Mouse (Mus musculus): ENCODE data around the gene Prlh.

The Prlh gene

GRCm38 (mm10) chr1:90956245-90957096 lies 3.6 kb downstream of the Prlh start:
- peak; percentile 47 to 64 for DNase-seq

DNA sequence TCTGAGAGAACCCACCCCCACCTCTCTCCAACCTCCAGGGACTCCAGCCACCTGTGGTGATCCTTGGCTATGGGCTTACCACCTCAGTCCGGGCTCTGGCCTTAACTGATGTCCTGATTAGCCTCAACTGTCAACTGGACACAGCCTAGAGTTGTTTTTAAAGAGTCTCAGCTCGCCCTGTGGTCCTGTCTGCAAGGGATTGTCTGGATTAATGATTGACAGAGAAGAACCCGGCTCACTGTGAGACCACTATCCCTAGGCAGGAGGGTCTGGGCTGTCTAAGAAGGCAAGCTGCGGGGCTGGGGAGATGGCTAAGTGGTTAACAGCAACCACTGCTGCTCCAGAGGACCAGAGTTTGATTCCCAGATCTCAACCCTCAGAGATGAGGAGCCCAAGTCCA lies 9.6 kb downstream of the Prlh start:
- DNase-seq = no peak

- DNase-seq = no peak
Observed at GRCm38 (mm10) chr1:90962994-90963393, 10.1 kb downstream of the Prlh start.

- DNase-seq = no peak
Observed at GRCm38 (mm10) chr1:90967583-90967982, 14.7 kb downstream of the Prlh start.

- DNase-seq = no peak
Observed at GRCm38 (mm10) chr1:90968649-90969048, 15.7 kb downstream of the Prlh start.

- DNase-seq = no peak
Observed at GRCm38 (mm10) chr1:90969347-90969784, 16.5 kb downstream of the Prlh start, which contains the start of gene Rab17. Rab17 (minus strand) TSS chr1:90969661.

GRCm38 (mm10) chr1:90969881-90970390 lies 17.0 kb downstream of the Prlh start:
- DNase-seq = no peak

GRCm38 (mm10) chr1:90972911-90973573 lies 20.1 kb downstream of the Prlh start:
- DNase-seq = peak; percentile 93 to 94

GRCm38 (mm10) chr1:90973574-90973911 lies 20.6 kb downstream of the Prlh start:
- DNase-seq = no peak

- no peak for DNase-seq
Observed at GRCm38 (mm10) chr1:90974906-90975649, 22.2 kb downstream of the Prlh start.

DNA sequence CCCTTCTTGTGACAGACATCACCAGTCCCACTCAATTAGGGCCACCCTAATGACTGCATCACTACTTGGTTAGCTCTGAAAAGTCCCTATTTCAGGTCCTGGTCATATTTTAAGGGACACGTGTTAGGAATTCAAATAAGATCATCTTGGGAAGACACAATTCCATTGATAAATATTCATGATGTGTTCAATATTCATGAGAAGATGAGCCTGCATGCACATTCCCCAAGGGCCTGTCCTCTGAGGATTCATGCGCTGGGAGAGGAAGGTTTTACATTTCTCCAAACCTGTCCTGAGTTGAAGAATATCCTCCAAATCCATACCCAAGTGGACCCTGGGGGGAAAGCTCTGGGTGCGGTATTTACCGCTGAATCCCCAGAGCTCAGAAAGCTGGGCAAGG lies 23.1 kb downstream of the Prlh start:
- DNase-seq = no peak

DNA sequence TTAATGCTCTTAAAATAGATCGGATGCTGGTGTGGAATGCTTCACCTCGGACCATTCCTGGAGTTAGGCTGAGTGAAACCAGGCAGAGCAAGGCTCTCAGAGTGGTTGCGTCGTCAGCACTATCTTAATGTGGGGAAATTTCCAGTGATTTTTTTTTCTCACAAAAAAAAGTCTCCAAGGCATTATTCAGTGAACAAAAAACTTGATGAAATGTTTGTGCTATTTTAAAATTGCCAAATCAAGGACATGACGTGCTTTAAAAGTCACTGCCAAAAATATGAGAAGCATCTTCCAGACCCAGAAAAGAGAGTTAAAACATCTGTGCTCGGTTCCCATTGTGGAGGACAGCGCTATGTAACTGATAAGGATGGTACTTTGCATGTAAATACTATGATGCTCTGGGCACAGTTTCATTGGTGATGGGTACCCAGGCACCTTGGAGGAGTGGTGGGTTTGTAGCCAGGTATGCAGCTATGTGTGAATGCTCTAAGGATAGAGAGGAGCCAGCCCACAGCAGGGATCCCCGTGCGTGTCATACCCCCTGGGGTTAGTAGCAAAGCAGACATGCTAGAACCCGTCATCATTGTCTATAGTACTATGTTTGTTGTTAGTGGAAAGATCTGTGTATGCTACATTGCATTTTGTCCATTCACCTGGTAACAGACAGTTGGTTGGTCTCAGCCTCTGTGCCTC lies 27.9 kb downstream of the Prlh start:
- no peak for DNase-seq

GRCm38 (mm10) chr1:90981346-90981745 lies 28.4 kb downstream of the Prlh start:
- no peak for DNase-seq

DNA sequence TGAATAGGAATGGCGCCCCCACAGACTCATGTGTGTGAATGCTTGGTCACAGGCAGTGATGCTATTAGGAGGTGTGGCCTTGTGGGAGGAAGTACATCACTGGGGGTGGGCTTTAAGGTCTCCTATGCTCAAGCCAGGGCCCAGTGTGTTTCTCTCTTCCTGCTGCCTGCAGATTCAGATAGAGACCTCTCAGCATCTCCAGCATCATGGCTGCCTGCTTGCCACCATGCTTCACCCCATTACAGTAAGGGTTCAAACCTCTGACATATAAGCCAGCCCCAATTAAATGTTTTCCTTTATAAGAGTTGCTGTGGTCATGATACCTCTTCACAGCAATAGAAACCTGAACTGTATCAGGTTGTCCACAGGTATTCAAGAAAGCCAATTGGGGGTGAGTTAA lies 43.0 kb downstream of the Prlh start:
- no peak for DNase-seq

DNA sequence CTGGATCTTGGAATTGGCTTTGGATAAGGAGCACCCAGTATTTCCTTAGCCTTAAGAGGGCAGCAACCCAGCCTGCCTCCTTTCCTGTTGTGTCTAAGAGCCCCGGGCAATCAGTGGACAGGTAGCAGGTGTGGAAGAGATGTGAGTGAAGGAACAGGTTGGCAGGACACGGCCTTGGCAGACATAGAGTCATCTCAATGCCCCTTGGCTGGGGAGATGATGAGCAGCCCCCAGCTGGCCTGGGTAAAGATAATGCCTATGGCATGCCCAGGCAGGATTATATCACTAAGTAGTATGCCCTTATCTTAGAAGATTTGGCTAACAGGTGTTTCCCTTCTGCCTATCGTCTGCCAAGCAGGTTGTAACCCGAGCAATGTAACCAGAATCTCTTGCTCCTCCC lies 44.2 kb downstream of the Prlh start:
- no peak for DNase-seq

DNA sequence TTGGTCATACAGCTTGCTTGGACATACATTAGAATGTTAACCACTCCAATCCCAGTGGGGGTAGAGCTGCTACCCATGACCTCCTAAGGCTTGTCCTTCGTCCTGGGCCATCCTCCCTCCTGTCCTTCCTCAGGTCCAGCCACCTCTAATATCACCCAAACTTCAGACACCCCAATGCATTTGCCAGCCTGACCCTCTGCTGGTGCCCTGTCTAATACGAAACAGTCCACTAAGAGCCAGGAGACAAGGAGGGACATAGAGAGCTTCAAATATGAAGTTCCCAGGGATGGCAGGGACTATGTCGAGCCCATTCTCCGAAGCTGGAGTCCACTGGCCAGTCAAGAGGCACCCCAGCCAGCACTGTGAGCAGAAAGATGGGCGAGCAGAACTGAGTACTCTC lies 44.7 kb downstream of the Prlh start:
- no peak for DNase-seq

DNA sequence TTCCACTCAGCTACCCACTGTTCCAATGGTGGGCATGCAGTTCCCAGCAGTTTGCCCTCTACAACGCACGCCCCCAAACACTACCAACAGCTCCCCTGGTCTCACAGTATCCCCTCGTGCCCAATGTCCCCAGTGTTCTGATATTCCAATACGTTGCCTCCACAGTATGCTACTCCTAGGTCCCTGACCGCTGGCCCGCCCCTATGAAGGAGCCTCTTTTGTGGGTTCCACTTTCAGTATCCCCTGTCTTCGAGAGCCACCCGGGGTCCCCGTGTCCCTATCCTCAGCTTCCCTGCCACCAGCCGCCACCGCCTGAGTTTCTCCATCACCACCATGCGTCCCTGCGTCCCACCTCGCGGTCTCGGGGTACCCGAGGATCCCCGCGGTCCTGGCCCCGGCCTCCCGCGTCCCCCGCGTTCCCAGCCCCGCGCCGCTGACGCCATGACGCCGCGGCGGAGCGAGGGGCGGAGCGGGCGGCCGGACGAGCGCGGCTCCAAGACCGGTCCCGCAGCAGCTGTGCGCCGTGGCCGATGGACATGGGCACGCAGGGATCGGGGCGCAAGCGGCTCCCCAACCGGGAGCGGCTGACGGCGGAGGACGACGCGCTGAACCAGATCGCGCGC lies 45.5 kb downstream of the Prlh start, which contains the start of gene Lrrfip1:
Lrrfip1 (plus strand) TSS at position 470 of the 623 bp plus-strand sequence.
- DNase-seq = peak; percentile 47 to 54

DNA sequence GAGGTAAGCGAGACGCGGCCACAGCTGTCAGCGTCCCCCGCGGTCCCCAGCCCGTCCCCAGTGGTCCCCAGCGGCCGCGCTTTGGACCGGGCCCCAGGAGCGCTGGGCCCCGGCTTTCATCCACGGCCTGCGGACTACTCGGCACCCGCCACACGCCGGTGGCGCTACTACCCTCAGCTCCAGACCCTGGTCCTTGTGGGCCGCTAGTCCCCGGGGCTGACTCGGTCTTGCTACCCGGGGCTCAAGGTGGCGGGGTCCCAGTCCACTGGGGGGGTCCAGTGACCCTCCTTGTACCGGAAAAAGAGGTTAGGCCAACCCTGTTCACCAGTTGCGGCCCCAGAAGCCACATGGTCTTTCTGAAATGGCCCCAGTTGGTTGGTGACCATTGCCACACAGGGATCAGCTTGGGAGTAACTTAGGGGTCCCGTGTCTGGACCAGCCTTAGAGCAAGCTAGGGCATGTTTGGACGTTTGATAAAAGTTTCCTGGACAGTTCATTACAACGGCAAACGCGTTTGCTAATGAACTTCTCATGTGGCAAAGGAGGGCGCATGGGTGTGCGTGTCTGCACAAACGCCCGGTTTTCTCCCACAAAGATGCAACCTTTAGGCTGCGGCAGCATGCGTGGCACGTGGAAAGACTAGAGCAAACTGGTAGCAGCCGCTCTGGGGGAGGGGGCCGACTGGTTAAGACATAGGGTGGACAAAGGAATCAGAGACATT lies 46.1 kb downstream of the Prlh start:
- no peak for DNase-seq

DNA sequence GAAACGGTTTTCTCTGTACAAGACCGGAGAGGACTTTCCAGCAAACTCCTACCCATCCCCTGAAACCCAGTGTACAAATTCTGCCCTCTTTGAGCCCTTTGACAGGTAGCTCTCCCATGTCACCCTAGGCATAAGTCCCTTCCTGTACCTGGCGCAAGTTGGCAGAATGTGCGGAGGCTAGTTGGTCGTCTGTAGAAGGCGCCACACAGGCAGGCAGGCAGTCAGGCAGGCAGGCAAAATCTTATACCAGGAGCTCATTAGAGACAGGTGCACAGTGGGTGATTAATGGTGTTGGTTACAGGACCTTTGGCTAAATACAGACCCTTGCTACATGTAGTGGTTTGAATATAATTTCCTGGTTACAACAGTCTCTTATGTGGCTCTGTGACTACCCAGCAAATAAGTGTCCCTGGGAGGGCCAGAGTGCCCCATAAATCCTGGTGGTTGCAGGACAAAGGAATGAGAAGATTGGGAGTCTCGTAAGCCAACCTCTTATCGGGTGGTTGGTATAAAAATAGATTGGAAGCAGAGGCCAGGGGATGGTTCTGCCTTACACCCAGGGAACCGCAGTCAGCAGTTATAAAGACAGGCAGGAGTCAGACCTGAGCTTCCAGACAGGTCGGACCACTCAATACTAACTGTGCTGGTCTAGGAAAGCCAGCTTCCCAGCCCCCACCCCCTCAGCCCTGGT lies 47.1 kb downstream of the Prlh start:
- no peak for DNase-seq

- no peak for DNase-seq
Observed at GRCm38 (mm10) chr1:91001101-91001500, 48.2 kb downstream of the Prlh start.
